Mouse (Mus musculus): ENCODE measurements around the gene Slc10a7. TPM values are rescaled to one million over a fixed set of nuclear protein-coding genes. Genes with fewer than 3 reads are reported as not detected.

Gene Slc10a7
- polyA plus RNA-seq, 1 experiment, result 3.5 TPM

GRCm38 (mm10) chr8:78510926-78511325 lies 1.8 kb downstream of the Slc10a7 start:
- Histone ChIP-seq H3ac (ENCODE audit: control insufficient read depth, insufficient read length) (no peak overlapping the region), H3K4me3 (peak overlapping the region; percentile 97), H3K27me3 (ENCODE audit: control insufficient read depth, insufficient read depth, insufficient read length) (no peaks in the 10 kb centered on the region), H3K4me2 (ENCODE audit: low read depth) (peak overlapping the region; percentile 88), H3K36me3 (ENCODE audit: control insufficient read depth, insufficient read depth) (no peaks in the 10 kb centered on the region), H3K79me2 (ENCODE audit: control insufficient read depth, insufficient read depth) (peaks cover 34% of the 10 kb centered on the region)
- TF ChIP-seq E2F4 (IDR thresholded peaks at IDR 0.05; ENCODE audit: insufficient read depth), result no peak
- TF ChIP-seq MYOD1 (IDR thresholded peaks at IDR 0.05; ENCODE audit: control insufficient read depth in 1 of 3, insufficient read length in 2 of 3, low read depth in 2 of 3), result no peak
- TF ChIP-seq SRF (IDR thresholded peaks at IDR 0.05; ENCODE audit: control insufficient read depth, insufficient read length, low read depth), result no peak
- no peak for TF ChIP-seq MYOG (IDR thresholded peaks at IDR 0.05; ENCODE audit: control insufficient read depth in 1 of 3, insufficient read depth in 1 of 3, insufficient read length in 2 of 3, low read depth in 2 of 3)
- TF ChIP-seq TCF12 (IDR thresholded peaks at IDR 0.05; ENCODE audit: insufficient read depth, poor library complexity, severe bottlenecking), result no peak
- TF ChIP-seq POLR2AphosphoS2 (IDR thresholded peaks at IDR 0.05; ENCODE audit: insufficient read length, low read depth), result no peak

- Histone ChIP-seq H3K27me3 (ENCODE audit: control insufficient read depth, insufficient read depth, insufficient read length) (no peaks in the 10 kb centered on the region), H3K4me3 (no peak overlapping the region), H3K4me2 (ENCODE audit: low read depth) (no peak overlapping the region), H3ac (ENCODE audit: control insufficient read depth, insufficient read length) (no peak overlapping the region), H3K79me2 (ENCODE audit: control insufficient read depth, insufficient read depth) (peaks cover 19% of the 10 kb centered on the region), H3K36me3 (ENCODE audit: control insufficient read depth, insufficient read depth) (no peaks in the 10 kb centered on the region)
- TF ChIP-seq POLR2AphosphoS2 (IDR thresholded peaks at IDR 0.05; ENCODE audit: insufficient read length, low read depth) (no peak), MYOG (IDR thresholded peaks at IDR 0.05; ENCODE audit: control insufficient read depth in 1 of 3, insufficient read depth in 1 of 3, insufficient read length in 2 of 3, low read depth in 2 of 3) (no peak), TCF3 (IDR thresholded peaks at IDR 0.05; ENCODE audit: insufficient read length, low read depth) (no peak), REST (IDR thresholded peaks at IDR 0.05; ENCODE audit: insufficient read depth, insufficient read length) (no peak), POLR2A (IDR thresholded peaks at IDR 0.05; ENCODE audit: insufficient read length, low read depth) (no peak), MYOD1 (IDR thresholded peaks at IDR 0.05; ENCODE audit: control insufficient read depth in 1 of 3, insufficient read length in 2 of 3, low read depth in 2 of 3) (no peak), TCF12 (IDR thresholded peaks at IDR 0.05; ENCODE audit: insufficient read depth, poor library complexity, severe bottlenecking) (no peak), USF1 (IDR thresholded peaks at IDR 0.05; ENCODE audit: low read depth) (no peak), SRF (IDR thresholded peaks at IDR 0.05; ENCODE audit: control insufficient read depth, insufficient read length, low read depth) (no peak), E2F4 (IDR thresholded peaks at IDR 0.05; ENCODE audit: insufficient read depth) (no peak), CEBPB (IDR thresholded peaks at IDR 0.05; ENCODE audit: insufficient read depth, poor library complexity, severe bottlenecking) (no peak), MAX (IDR thresholded peaks at IDR 0.05; ENCODE audit: low read depth) (no peak)
These were observed 4.0 kb downstream of the Slc10a7 start for GRCm38 (mm10) chr8:78513106-78513505.

- no peaks in the 10 kb centered on the region for H3K36me3 ChIP-seq (ENCODE audit: control insufficient read depth, insufficient read depth)
- H3K79me2 ChIP-seq (ENCODE audit: control insufficient read depth, insufficient read depth), result peaks cover 14% of the 10 kb centered on the region
- peak overlapping the region; percentile 18 for H3K4me2 ChIP-seq (ENCODE audit: low read depth)
- H3ac ChIP-seq (ENCODE audit: control insufficient read depth, insufficient read length), result no peak overlapping the region
- no peak for TF ChIP-seq MYOD1 (IDR thresholded peaks at IDR 0.05; ENCODE audit: control insufficient read depth in 1 of 3, insufficient read length in 2 of 3, low read depth in 2 of 3)
- TF ChIP-seq POLR2AphosphoS2 (IDR thresholded peaks at IDR 0.05; ENCODE audit: insufficient read length, low read depth), result no peak
- TF ChIP-seq E2F4 (IDR thresholded peaks at IDR 0.05; ENCODE audit: insufficient read depth), result no peak
- TF ChIP-seq MAX (IDR thresholded peaks at IDR 0.05; ENCODE audit: low read depth), result no peak
- TF ChIP-seq TCF3 (IDR thresholded peaks at IDR 0.05; ENCODE audit: insufficient read length, low read depth), result no peak
- no peak for TF ChIP-seq SRF (IDR thresholded peaks at IDR 0.05; ENCODE audit: control insufficient read depth, insufficient read length, low read depth)
- TF ChIP-seq REST (IDR thresholded peaks at IDR 0.05; ENCODE audit: insufficient read depth, insufficient read length), result no peak
- no peak for TF ChIP-seq USF1 (IDR thresholded peaks at IDR 0.05; ENCODE audit: low read depth)
- TF ChIP-seq MYOG (IDR thresholded peaks at IDR 0.05; ENCODE audit: control insufficient read depth in 1 of 3, insufficient read depth in 1 of 3, insufficient read length in 2 of 3, low read depth in 2 of 3), result no peak
- TF ChIP-seq POLR2A (IDR thresholded peaks at IDR 0.05; ENCODE audit: insufficient read length, low read depth), result no peak
- TF ChIP-seq TCF12 (IDR thresholded peaks at IDR 0.05; ENCODE audit: insufficient read depth, poor library complexity, severe bottlenecking), result no peak
- TF ChIP-seq CEBPB (IDR thresholded peaks at IDR 0.05; ENCODE audit: insufficient read depth, poor library complexity, severe bottlenecking), result no peak
- no peak overlapping the region for H3K4me3 ChIP-seq
- H3K27me3 ChIP-seq (ENCODE audit: control insufficient read depth, insufficient read depth, insufficient read length), result no peaks in the 10 kb centered on the region
These were observed 5.6 kb downstream of the Slc10a7 start for GRCm38 (mm10) chr8:78514706-78515105.

- H3K36me3 ChIP-seq (ENCODE audit: control insufficient read depth, insufficient read depth), result no peaks in the 10 kb centered on the region
- H3K27me3 ChIP-seq (ENCODE audit: control insufficient read depth, insufficient read depth, insufficient read length), result no peaks in the 10 kb centered on the region
- no peak for TF ChIP-seq MYOD1 (IDR thresholded peaks at IDR 0.05; ENCODE audit: control insufficient read depth in 1 of 3, insufficient read length in 2 of 3, low read depth in 2 of 3)
- peaks cover 11% of the 10 kb centered on the region for H3K79me2 ChIP-seq (ENCODE audit: control insufficient read depth, insufficient read depth)
- peak overlapping the region; percentile 18 for H3K4me2 ChIP-seq (ENCODE audit: low read depth)
- no peak overlapping the region for H3K4me3 ChIP-seq
- H3ac ChIP-seq (ENCODE audit: control insufficient read depth, insufficient read length), result no peak overlapping the region
These were observed 6.0 kb downstream of the Slc10a7 start for GRCm38 (mm10) chr8:78515132-78515531.

GRCm38 (mm10) chr8:78533981-78534380 lies 24.8 kb downstream of the Slc10a7 start:
- H3K27me3 ChIP-seq (ENCODE audit: control insufficient read depth, insufficient read depth, insufficient read length), result no peaks in the 10 kb centered on the region
- no peaks in the 10 kb centered on the region for H3K79me2 ChIP-seq (ENCODE audit: control insufficient read depth, insufficient read depth)
- TF ChIP-seq USF1 (IDR thresholded peaks at IDR 0.05; ENCODE audit: low read depth), result no peak
- no peak for TF ChIP-seq SRF (IDR thresholded peaks at IDR 0.05; ENCODE audit: control insufficient read depth, insufficient read length, low read depth)
- H3K4me2 ChIP-seq (ENCODE audit: low read depth), result no peak overlapping the region
- no peak overlapping the region for H3ac ChIP-seq (ENCODE audit: control insufficient read depth, insufficient read length)
- H3K4me3 ChIP-seq, result no peak overlapping the region
- H3K36me3 ChIP-seq (ENCODE audit: control insufficient read depth, insufficient read depth), result peaks cover 16% of the 10 kb centered on the region

Measured in myocyte (in vitro differentiated cells).